Mouse (Mus musculus): ENCODE measurements around the gene Nck2. TPM values are rescaled to one million over a fixed set of nuclear protein-coding genes. Genes with fewer than 3 reads are reported as not detected.

Gene Nck2
- polyA plus RNA-seq, 1 experiment: 2.4 TPM

- Histone ChIP-seq H3K36me3 (ENCODE audit: control insufficient read depth) (peaks cover 2% of the 10 kb centered on the region), H3K4me3 (replicated peaks) (no peak overlapping the region), H3K4me1 (ENCODE audit: control insufficient read depth) (peaks cover 44% of the 10 kb centered on the region), H3K9me3 (ENCODE audit: control insufficient read depth, low read length) (no peaks in the 10 kb centered on the region), H3K27me3 (ENCODE audit: control insufficient read depth) (no peaks in the 10 kb centered on the region)
- TF ChIP-seq GATA1 (IDR thresholded peaks at IDR 0.05; ENCODE audit: low read length): no peak
- no peak for TF ChIP-seq TAL1 (IDR thresholded peaks at IDR 0.05; ENCODE audit: low read length)
Measured at GRCm38 (mm10) chr1:43520989-43521371, 76.6 kb downstream of the Nck2 start.

- no peak overlapping the region for H3K4me3 ChIP-seq (replicated peaks)
- TF ChIP-seq GATA1 (IDR thresholded peaks at IDR 0.05; ENCODE audit: low read length): no peak
- TF ChIP-seq TAL1 (IDR thresholded peaks at IDR 0.05; ENCODE audit: low read length): no peak
- H3K4me1 ChIP-seq (ENCODE audit: control insufficient read depth): peaks cover 44% of the 10 kb centered on the region
- H3K9me3 ChIP-seq (ENCODE audit: control insufficient read depth, low read length): no peaks in the 10 kb centered on the region
- peaks cover 2% of the 10 kb centered on the region for H3K36me3 ChIP-seq (ENCODE audit: control insufficient read depth)
- H3K27me3 ChIP-seq (ENCODE audit: control insufficient read depth): no peaks in the 10 kb centered on the region
Measured at GRCm38 (mm10) chr1:43521512-43521911, 77.1 kb downstream of the Nck2 start.

GRCm38 (mm10) chr1:43521950-43522349 lies 77.6 kb downstream of the Nck2 start:
- Histone ChIP-seq H3K27me3 (ENCODE audit: control insufficient read depth) (no peaks in the 10 kb centered on the region), H3K36me3 (ENCODE audit: control insufficient read depth) (peaks cover 2% of the 10 kb centered on the region), H3K4me1 (ENCODE audit: control insufficient read depth) (peaks cover 44% of the 10 kb centered on the region), H3K9me3 (ENCODE audit: control insufficient read depth, low read length) (no peaks in the 10 kb centered on the region), H3K4me3 (replicated peaks) (no peak overlapping the region)
- TF ChIP-seq TAL1 (IDR thresholded peaks at IDR 0.05; ENCODE audit: low read length) (no peak), GATA1 (IDR thresholded peaks at IDR 0.05; ENCODE audit: low read length) (no peak)

- H3K9me3 ChIP-seq (ENCODE audit: control insufficient read depth, low read length): no peaks in the 10 kb centered on the region
- no peak overlapping the region for H3K4me3 ChIP-seq (replicated peaks)
- TF ChIP-seq TAL1 (IDR thresholded peaks at IDR 0.05; ENCODE audit: low read length) (no peak), GATA1 (IDR thresholded peaks at IDR 0.05; ENCODE audit: low read length) (no peak)
- peaks cover 40% of the 10 kb centered on the region for H3K4me1 ChIP-seq (ENCODE audit: control insufficient read depth)
- H3K27me3 ChIP-seq (ENCODE audit: control insufficient read depth): no peaks in the 10 kb centered on the region
- H3K36me3 ChIP-seq (ENCODE audit: control insufficient read depth): no peaks in the 10 kb centered on the region; the same call in none of the 2 replicates
Measured at GRCm38 (mm10) chr1:43522976-43523375, 78.6 kb downstream of the Nck2 start.

GRCm38 (mm10) chr1:43524332-43524731 lies 80.0 kb downstream of the Nck2 start:
- Histone ChIP-seq H3K4me1 (ENCODE audit: control insufficient read depth) (peaks cover 34% of the 10 kb centered on the region), H3K4me3 (replicated peaks) (no peak overlapping the region), H3K27me3 (ENCODE audit: control insufficient read depth) (no peaks in the 10 kb centered on the region), H3K9me3 (ENCODE audit: control insufficient read depth, low read length) (no peaks in the 10 kb centered on the region), H3K36me3 (ENCODE audit: control insufficient read depth) (no peaks in the 10 kb centered on the region; the same call in none of the 2 replicates)
- TF ChIP-seq GATA1 (IDR thresholded peaks at IDR 0.05; ENCODE audit: low read length): no peak
- no peak for TF ChIP-seq TAL1 (IDR thresholded peaks at IDR 0.05; ENCODE audit: low read length)

GRCm38 (mm10) chr1:43528275-43528674 lies 83.9 kb downstream of the Nck2 start:
- TF ChIP-seq GATA1 (IDR thresholded peaks at IDR 0.05; ENCODE audit: low read length): no peak
- TF ChIP-seq TAL1 (IDR thresholded peaks at IDR 0.05; ENCODE audit: low read length): no peak
- H3K4me3 ChIP-seq (replicated peaks): no peak overlapping the region
- H3K36me3 ChIP-seq (ENCODE audit: control insufficient read depth): no peaks in the 10 kb centered on the region; the same call in none of the 2 replicates
- H3K4me1 ChIP-seq (ENCODE audit: control insufficient read depth): peaks cover 16% of the 10 kb centered on the region
- H3K9me3 ChIP-seq (ENCODE audit: control insufficient read depth, low read length): no peaks in the 10 kb centered on the region
- no peaks in the 10 kb centered on the region for H3K27me3 ChIP-seq (ENCODE audit: control insufficient read depth)

GRCm38 (mm10) chr1:43529086-43529485 lies 84.7 kb downstream of the Nck2 start:
- H3K36me3 ChIP-seq (ENCODE audit: control insufficient read depth): peaks cover 7% of the 10 kb centered on the region

GRCm38 (mm10) chr1:43530295-43531020 lies 86.1 kb downstream of the Nck2 start:
- Histone ChIP-seq H3K4me3 (replicated peaks) (no peak overlapping the region), H3K27me3 (ENCODE audit: control insufficient read depth) (no peaks in the 10 kb centered on the region), H3K36me3 (ENCODE audit: control insufficient read depth) (peaks cover 12% of the 10 kb centered on the region), H3K9me3 (ENCODE audit: control insufficient read depth, low read length) (no peaks in the 10 kb centered on the region), H3K4me1 (ENCODE audit: control insufficient read depth) (peaks cover 37% of the 10 kb centered on the region)
- TF ChIP-seq TAL1 (IDR thresholded peaks at IDR 0.05; ENCODE audit: low read length) (no peak), GATA1 (IDR thresholded peaks at IDR 0.05; ENCODE audit: low read length) (no peak)

More at GRCm38 (mm10) chr1:43529086-43529485, 84.7 kb downstream of the Nck2 start:
- H3K4me3 ChIP-seq (replicated peaks): no peak overlapping the region
- H3K9me3 ChIP-seq (ENCODE audit: control insufficient read depth, low read length): no peaks in the 10 kb centered on the region
- TF ChIP-seq GATA1 (IDR thresholded peaks at IDR 0.05; ENCODE audit: low read length) (no peak), TAL1 (IDR thresholded peaks at IDR 0.05; ENCODE audit: low read length) (no peak)
- H3K4me1 ChIP-seq (ENCODE audit: control insufficient read depth): peaks cover 25% of the 10 kb centered on the region
- no peaks in the 10 kb centered on the region for H3K27me3 ChIP-seq (ENCODE audit: control insufficient read depth)

GRCm38 (mm10) chr1:43531307-43531706 lies 86.9 kb downstream of the Nck2 start:
- Histone ChIP-seq H3K27me3 (ENCODE audit: control insufficient read depth) (no peaks in the 10 kb centered on the region), H3K9me3 (ENCODE audit: control insufficient read depth, low read length) (no peaks in the 10 kb centered on the region), H3K4me3 (replicated peaks) (no peak overlapping the region), H3K4me1 (ENCODE audit: control insufficient read depth) (peaks cover 45% of the 10 kb centered on the region), H3K36me3 (ENCODE audit: control insufficient read depth) (peaks cover 12% of the 10 kb centered on the region)
- TF ChIP-seq TAL1 (IDR thresholded peaks at IDR 0.05; ENCODE audit: low read length) (no peak), GATA1 (IDR thresholded peaks at IDR 0.05; ENCODE audit: low read length) (no peak)
